17 mouse cellular contexts compared by ENCODE assay signal in genomic region chr5:151266896-151267634, GRCm38 (mm10). TPM values are rescaled to one million over a fixed set of nuclear protein-coding genes. Genes with fewer than 3 reads are reported as not detected.
"Had no signal": no experiment of that assay in that cellular context is flagged by ENCODE, and none has a peak within 500 bp of the region (broad histone marks: within the 10 kb centered on the region; RNA-seq: fewer than 3 reads in every experiment).

No protein-coding gene starts in this region.

- H3K4me2 ChIP-seq: limb, embryonic 13.5 days; neural tube, embryonic 13.5 days; stomach, embryonic 15.5 days had no signal

- H3K4me1 ChIP-seq: limb, embryonic 13.5 days; stomach, embryonic 15.5 days had no signal

- H3K36me3 ChIP-seq: limb, embryonic 13.5 days; neural tube, embryonic 13.5 days; stomach, embryonic 15.5 days had no signal

- H3K27ac ChIP-seq: kidney, postnatal 0 days; layer of hippocampus, adult 2 months; limb, embryonic 13.5 days; liver, embryonic 14.5 days; neural tube, embryonic 13.5 days; stomach, embryonic 15.5 days had no signal

- H3K9me3 ChIP-seq: limb, embryonic 13.5 days; neural tube, embryonic 13.5 days; stomach, embryonic 15.5 days had no signal

- H3K9ac ChIP-seq: limb, embryonic 13.5 days; liver, embryonic 14.5 days; neural tube, embryonic 13.5 days; stomach, embryonic 15.5 days had no signal

- H3K27me3 ChIP-seq: limb, embryonic 13.5 days; neural tube, embryonic 13.5 days; stomach, embryonic 15.5 days had no signal

- DNase-seq: kidney, adult 9 months; kidney, postnatal 36 days; lung, adult 18-20 months; lung, postnatal 36 days; midbrain, embryonic 14.5 days; right cerebral cortex, postnatal 14 days; thymus, adult 2 months; thymus, postnatal 25 days had no signal

- H3K4me3 ChIP-seq: layer of hippocampus, adult 2 months; limb, embryonic 13.5 days; neural tube, embryonic 13.5 days; stomach, embryonic 15.5 days had no signal

- ATAC-seq: lung, postnatal 0 days had no signal

RNA-seq across cellular contexts. Expression of gene Stard13, which starts 33.4 kb away (rescaled TPM):
- total RNA-seq: megakaryocyte progenitor cell, adult 5-6 weeks; monocyte, adult 5-6 weeks had no signal
